Comparison of ENCODE assay signal across 11 mouse cellular contexts in the genomic region with DNA sequence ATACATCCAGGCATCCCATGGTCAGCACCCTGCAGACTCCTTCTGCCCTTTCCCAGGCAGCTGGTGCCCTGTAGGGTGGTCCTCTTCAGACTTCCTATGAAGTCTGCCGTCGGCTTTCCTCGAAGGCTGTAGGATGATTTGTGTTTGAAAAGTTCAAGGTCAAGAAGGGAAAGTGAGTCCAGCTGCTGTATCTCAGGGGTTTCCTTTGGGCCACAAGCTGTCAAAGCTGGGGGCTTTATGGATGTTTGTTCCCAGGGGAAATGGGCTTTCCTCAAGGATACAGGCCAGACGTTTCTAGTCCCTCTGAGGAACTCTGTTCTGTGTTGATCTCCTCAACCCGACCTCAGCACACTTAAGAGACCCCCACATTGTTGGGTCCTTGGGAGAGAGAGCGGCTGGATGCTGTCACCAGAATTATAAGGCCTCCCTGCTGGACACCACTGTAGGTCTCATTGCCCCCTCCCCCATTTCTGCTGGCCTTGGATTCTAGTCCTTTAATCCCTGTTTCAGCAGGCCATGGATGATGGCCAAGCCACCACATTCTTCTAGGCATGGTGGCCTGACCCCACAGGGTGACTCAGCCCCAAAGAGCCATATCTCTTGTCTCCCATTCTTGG. TPM values are rescaled to one million over a fixed set of nuclear protein-coding genes. Genes with fewer than 3 reads are reported as not detected.
DNase-seq lines count a peak whose midpoint lies in the region; ATAC-seq and TF ChIP-seq lines count a peak whose summit lies in the region.
"Had no signal": no experiment of that assay in that cellular context is flagged by ENCODE, and none has a peak within 500 bp of the region (broad histone marks: within the 10 kb centered on the region; RNA-seq: fewer than 3 reads in every experiment).

No protein-coding gene starts in this region.

- WGBS in kidney, embryonic 15.5 days = 26% methylated on average over 6 of the region's 6 CpGs
- WGBS in stomach, postnatal 0 days = 39% methylated on average over 6 of the region's 6 CpGs
- 62% methylated on average over 6 of the region's 6 CpGs for WGBS in midbrain, embryonic 11.5 days

- no peaks in the 10 kb centered on the region for H3K27me3 ChIP-seq in kidney, embryonic 15.5 days
- H3K27me3 ChIP-seq in stomach, postnatal 0 days (ENCODE audit: control insufficient read depth, insufficient read depth, low read length) = no peaks in the 10 kb centered on the region
- H3K27me3 ChIP-seq in midbrain, embryonic 11.5 days (ENCODE audit: control insufficient read depth, insufficient read depth, low read length) = no peaks in the 10 kb centered on the region
- H3K27me3 ChIP-seq: liver, embryonic 13.5 days; midbrain, embryonic 13.5 days; neural tube, embryonic 13.5 days had no signal

- H3K4me2 ChIP-seq in kidney, embryonic 15.5 days = no peak overlapping the region
- no peak overlapping the region for H3K4me2 ChIP-seq in stomach, postnatal 0 days (replicated peaks; ENCODE audit: low read depth)
- no peak overlapping the region for H3K4me2 ChIP-seq in midbrain, embryonic 11.5 days
- H3K4me2 ChIP-seq: liver, embryonic 13.5 days; midbrain, embryonic 13.5 days; neural tube, embryonic 13.5 days had no signal

- H3K27ac ChIP-seq in kidney, embryonic 15.5 days = peak overlapping the region; percentile 72
- H3K27ac ChIP-seq in stomach, postnatal 0 days (replicated peaks) = peak overlapping the region; percentile 18; the same call in 1 of the 2 replicates
- no peak overlapping the region for H3K27ac ChIP-seq in midbrain, embryonic 11.5 days (ENCODE audit: low read depth, low read length)
- H3K27ac ChIP-seq: liver, embryonic 13.5 days; midbrain, embryonic 13.5 days; neural tube, embryonic 13.5 days had no signal

- ATAC-seq in kidney, embryonic 15.5 days (replicated peaks; ENCODE audit: low FRiP score) = peak; percentile 91
- ATAC-seq in stomach, postnatal 0 days (ENCODE audit: low FRiP score, low TSS enrichment) = peak; percentile 55; the same call in 1 of the 2 replicates
- ATAC-seq in megakaryocyte progenitor cell, adult 5-6 weeks (replicated peaks; ENCODE audit: poor library complexity) = no peak
- no peak for ATAC-seq in midbrain, embryonic 11.5 days (ENCODE audit: low FRiP score)
- ATAC-seq: midbrain, embryonic 13.5 days had no signal

- peaks cover 45% of the 10 kb centered on the region for H3K4me1 ChIP-seq in kidney, embryonic 15.5 days
- no peaks in the 10 kb centered on the region for H3K4me1 ChIP-seq in stomach, postnatal 0 days (replicated peaks; ENCODE audit: control insufficient read depth, insufficient read depth)
- no peaks in the 10 kb centered on the region for H3K4me1 ChIP-seq in midbrain, embryonic 11.5 days (ENCODE audit: control insufficient read depth, insufficient read depth, low read length)
- H3K4me1 ChIP-seq: midbrain, embryonic 13.5 days had no signal

- H3K4me3 ChIP-seq in kidney, embryonic 15.5 days (replicated peaks) = no peak overlapping the region
- no peak overlapping the region for H3K4me3 ChIP-seq in stomach, postnatal 0 days (ENCODE audit: low read depth, low read length)
- no peak overlapping the region for H3K4me3 ChIP-seq in midbrain, embryonic 11.5 days (ENCODE audit: low read depth, low read length)
- H3K4me3 ChIP-seq: liver, embryonic 13.5 days; midbrain, embryonic 13.5 days; neural tube, embryonic 13.5 days had no signal

- H3K36me3 ChIP-seq in kidney, embryonic 15.5 days = peaks cover 31% of the 10 kb centered on the region
- H3K36me3 ChIP-seq in stomach, postnatal 0 days (ENCODE audit: control insufficient read depth, insufficient read depth, low read length) = no peaks in the 10 kb centered on the region
- no peaks in the 10 kb centered on the region for H3K36me3 ChIP-seq in midbrain, embryonic 11.5 days (ENCODE audit: control insufficient read depth, insufficient read depth, low read length)
- H3K36me3 ChIP-seq: liver, embryonic 13.5 days; midbrain, embryonic 13.5 days; neural tube, embryonic 13.5 days had no signal

- no peaks in the 10 kb centered on the region for H3K9me3 ChIP-seq in kidney, embryonic 15.5 days (replicated peaks)
- no peaks in the 10 kb centered on the region for H3K9me3 ChIP-seq in stomach, postnatal 0 days (ENCODE audit: control insufficient read depth, low read length)
- no peaks in the 10 kb centered on the region for H3K9me3 ChIP-seq in midbrain, embryonic 11.5 days (ENCODE audit: control insufficient read depth, low read length)
- H3K9me3 ChIP-seq: liver, embryonic 13.5 days; midbrain, embryonic 13.5 days; neural tube, embryonic 13.5 days had no signal

- no peak for TF ChIP-seq EP300 in stomach, postnatal 0 days (optimal IDR thresholded peaks at IDR 0.05)

- DNase-seq in lung, postnatal 10 days = peak; percentile 60
- no peak for DNase-seq in lung, adult 18-20 months
- peak; percentile 63 for DNase-seq in adrenal gland, postnatal 25 days
- DNase-seq in stomach, postnatal 0 days (ENCODE audit: low spot score) = no peak
- no peak for DNase-seq in midbrain, embryonic 11.5 days (ENCODE audit: low spot score, missing footprints)
- DNase-seq: cerebellum, postnatal 14 days; liver, embryonic 13.5 days had no signal

- H3K9ac ChIP-seq in kidney, embryonic 15.5 days = no peak overlapping the region
- H3K9ac ChIP-seq in stomach, postnatal 0 days (ENCODE audit: low read length) = no peak overlapping the region
- no peak overlapping the region for H3K9ac ChIP-seq in midbrain, embryonic 11.5 days (ENCODE audit: low read length)
- H3K9ac ChIP-seq: liver, embryonic 13.5 days; midbrain, embryonic 13.5 days; neural tube, embryonic 13.5 days had no signal

- TF ChIP-seq CTCF in stomach, postnatal 0 days (IDR thresholded peaks at IDR 0.05; ENCODE audit: low read depth) = no peak

RNA-seq across cellular contexts. Expression of a gene that starts 23.4 kb away (rescaled TPM):
- 70.2 and 81.0 TPM in 2 replicates for total RNA-seq in adrenal gland, postnatal 25 days (2021)
- 25.8 and 26.1 TPM in 2 replicates for polyA plus RNA-seq in kidney, embryonic 15.5 days (2015; fragmentation: Nextera tagmentation; extraction: Ambion mirVana)
- polyA plus RNA-seq in stomach, postnatal 0 days (2015; fragmentation: Nextera tagmentation; extraction: Ambion mirVana) = 4.2 and 5.3 TPM in 2 replicates
- 0.32 and 0.66 TPM in 2 replicates for total RNA-seq in megakaryocyte progenitor cell, adult 5-6 weeks (2015)
- total RNA-seq in megakaryocyte progenitor cell, adult 5-6 weeks (2017) = 0.08 and 0.71 TPM in 2 replicates
- polyA plus RNA-seq in midbrain, embryonic 11.5 days (2014; fragmentation: Nextera tagmentation; extraction: Ambion mirVana) = 4.0 and 5.4 TPM in 2 replicates

Comparison
In these comparisons a context has a peak if more than half of its experiments do, and no peak if none do; other contexts are left out.
1. DNase-seq: peak in lung, postnatal 10 days (single experiment) and adrenal gland, postnatal 25 days (single experiment); none in lung, adult 18-20 months (0 of 2), stomach, postnatal 0 days (single experiment) and midbrain, embryonic 11.5 days (single experiment).
2. ATAC-seq: peak in kidney, embryonic 15.5 days (single experiment) and stomach, postnatal 0 days (single experiment); none in megakaryocyte progenitor cell, adult 5-6 weeks (single experiment) and midbrain, embryonic 11.5 days (single experiment).